Mouse (Mus musculus) retina, postnatal 1 day (tissue): ENCODE measurements at regions not wholly inside any gene's neighbourhood (a gene's known extent, or its start where the extent isn't known, plus 50 kb on each side); places are given as distances from the start of the nearest gene placed in this dataset.
"Not testable (repeated sequence)": the region's sequence is repeated elsewhere in the genome, so short reads cannot be mapped to it uniquely, and the experiment has no call there.

ENCODE experiments used
- DNase-seq: peaks from one replicate; pipeline ENCODE4 v3.0.0-alpha.2; 2012

DNA sequence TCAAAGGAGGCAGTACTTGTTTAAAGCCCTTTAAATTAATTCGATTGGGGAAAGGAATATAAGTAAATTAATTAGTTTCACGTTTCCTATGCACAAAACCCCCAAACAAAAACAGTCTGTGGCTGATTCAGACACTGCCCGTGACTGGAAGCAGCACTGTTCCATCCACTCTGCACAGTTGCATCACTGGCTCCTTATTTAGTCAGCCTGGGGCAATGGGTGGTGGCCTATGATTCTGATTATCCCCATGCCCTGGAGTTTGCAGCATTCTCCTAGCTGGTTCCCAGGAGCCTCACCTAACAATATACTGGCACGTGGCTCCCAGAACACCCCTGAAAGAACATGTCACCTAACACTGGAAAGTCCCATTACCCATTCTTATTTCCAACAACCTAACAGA, 99.6 kb upstream of the Fam78b start:
- no peak for DNase-seq

DNA sequence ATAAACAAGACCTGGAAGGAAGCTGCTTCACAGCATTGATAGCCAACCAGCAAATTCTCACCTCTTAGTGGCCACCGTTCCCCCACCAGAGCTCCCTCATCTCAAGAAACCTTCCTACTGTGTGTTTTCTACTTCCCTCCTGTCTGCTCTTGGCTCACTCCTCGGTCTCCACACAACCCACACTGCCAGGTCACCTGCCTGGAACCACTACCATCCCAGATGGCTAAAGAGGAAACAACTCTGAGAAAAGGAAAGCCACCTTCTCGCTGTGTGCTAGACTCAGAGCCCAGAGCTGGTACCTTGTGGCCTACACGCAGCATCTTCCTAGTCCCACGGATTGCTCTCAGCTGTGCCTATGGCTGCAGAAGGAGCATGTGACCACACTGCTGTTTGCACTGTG, 97.8 kb upstream of the Fam78b start:
- DNase-seq, result no peak

DNA sequence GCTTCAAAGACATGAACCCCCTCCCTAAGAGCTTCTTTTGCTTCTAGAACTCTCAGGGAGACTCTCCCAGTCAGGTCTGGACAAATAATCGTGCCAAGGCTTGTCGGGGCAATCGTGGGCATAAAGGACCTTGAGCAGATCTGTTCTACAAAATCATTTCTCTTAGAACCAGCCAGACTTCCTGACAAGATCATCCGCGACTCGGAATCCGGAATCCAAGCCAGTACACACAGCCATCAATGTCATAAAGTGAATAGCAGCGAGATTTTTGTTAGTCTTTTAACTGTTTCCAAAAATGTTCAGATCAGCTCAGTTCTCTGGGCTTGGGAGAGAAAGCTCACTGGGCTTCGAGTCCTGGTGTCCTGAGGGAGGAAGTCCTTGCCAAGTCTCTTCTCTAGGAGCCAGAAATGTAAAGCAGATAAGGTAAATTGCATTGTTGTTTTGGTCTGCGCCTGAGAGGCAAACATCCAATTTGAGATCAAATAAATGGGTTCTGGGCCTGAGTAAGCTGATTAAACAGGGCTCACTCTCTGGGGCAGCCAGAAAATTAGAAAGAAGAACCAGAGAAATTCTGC, 92.9 kb upstream of the Fam78b start:
- no peak for DNase-seq

DNA sequence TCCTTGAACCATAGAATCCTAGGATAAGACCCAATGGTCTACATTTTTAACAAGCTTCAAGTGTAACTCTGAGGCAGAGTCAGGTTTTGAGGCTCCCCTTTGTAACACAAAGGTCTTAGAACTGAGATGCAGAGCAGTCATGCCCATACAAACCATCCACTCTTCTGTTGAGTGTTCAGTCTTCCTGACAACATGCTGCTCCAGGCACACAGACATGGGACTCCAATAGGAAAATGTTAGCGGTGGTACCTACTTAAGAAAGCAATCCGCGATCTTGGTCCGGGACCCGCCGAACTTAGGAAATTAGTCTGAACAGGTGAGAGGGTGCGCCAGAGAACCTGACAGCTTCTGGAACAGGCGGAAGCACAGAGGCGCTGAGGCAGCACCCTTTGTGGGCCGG, 89.0 kb upstream of the Fam78b start:
- DNase-seq, result not testable (repeated sequence)

DNA sequence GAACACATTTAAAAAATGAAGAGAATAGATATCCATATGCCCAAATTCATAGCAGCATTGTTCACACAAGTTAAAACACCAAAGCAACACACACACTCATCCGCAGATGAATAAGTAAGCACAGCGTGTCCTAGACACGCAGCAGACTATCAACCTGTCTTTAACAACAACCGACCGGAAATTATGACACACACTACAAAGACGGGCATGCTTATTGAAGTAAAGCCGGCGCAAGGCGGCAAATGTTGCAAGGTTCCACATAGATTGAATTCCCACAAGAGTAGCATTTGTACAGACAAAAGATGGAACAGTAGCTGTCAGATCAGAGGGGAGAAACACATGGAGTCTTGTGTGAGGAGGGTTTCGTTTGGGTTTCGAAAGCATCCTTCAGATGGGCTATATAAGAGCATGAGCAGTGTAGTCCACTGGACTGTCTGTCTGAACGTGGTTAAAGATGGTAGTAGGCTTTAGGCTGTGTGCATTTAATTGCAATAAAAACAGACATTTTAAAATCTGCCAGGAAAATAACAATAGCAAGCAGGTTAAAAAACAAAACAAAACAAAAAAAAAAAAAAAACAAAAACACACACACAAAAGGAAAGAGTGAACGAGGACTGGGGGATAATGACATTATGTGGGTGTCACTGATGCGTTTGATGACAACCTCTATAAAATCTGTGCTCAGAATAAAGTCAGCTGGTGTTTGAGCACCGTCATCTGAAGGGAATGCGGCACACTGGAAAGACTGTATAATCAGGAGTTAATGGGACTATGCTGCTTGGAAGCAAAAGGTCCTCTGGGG, 78.1 kb upstream of the Fam78b start:
- peak; percentile 19 for DNase-seq

DNA sequence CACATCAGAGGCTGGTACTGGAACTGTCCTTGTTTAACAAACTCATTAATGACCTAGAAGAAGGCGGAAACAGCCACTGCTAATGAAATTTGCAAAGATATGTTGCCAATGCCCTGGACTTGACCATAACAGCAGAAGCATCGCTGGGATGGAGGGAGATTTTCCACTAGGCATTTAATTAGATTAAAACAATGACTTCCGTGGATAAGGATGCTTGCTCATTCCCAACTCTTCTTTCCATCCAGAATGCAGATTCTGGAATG, 77.6 kb upstream of the Fam78b start:
- no peak for DNase-seq

DNA sequence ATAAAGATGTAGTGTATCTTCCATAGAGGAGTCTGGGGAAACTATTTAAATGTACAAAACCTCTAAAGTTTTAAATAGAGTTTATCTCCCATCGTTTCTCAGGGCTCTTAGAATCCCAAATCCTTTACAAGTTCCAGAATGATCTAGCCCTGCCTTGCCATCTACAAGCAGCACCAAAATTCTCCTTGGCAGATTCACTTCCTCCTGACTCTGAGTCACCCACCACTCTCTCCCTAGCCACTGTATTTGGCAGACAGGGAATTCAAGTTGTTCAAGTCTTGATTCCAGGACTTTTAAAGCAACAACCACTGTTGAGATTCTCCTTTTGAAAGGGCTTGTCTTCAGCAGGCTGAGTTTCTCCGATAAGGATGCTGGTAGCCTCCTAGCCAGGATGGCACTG, 77.1 kb upstream of the Fam78b start:
- DNase-seq, result no peak

DNA sequence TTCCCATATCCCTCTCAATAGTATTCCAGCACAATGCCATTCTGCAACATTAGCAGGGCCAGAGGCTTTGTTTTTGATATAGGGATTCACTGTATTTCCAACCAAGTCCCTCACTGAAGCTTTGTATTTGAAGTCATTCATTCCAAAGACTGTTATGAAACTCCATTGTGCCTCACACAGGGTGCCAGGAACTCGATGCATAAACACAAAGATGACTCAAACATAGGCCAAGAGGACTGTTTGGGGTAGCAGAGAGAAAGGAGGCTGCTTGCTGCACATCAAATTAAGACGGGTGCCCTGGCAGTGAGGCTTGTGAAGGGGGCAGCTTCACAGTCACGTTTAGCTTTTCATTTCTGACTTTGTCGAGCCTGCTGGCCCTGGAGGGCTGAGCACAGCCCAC, 75.1 kb upstream of the Fam78b start:
- no peak for DNase-seq

DNA sequence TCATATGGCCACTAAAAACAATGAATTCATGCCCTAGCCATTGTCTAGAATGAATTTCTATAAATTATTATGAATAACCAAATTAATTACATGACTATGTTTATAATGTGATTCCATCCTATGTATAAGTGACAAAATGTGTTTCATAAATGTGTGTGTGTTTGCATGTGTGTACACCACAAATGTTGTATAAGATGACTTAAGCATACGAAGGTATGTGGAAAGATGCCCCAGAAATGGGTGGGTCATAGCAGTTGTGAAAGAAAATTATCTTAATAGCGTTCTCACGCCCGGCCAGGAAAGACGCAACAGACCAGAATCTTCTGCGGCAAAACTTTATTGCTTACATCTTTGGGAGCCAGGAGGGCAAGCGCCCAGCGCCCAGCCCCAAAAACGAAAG, 61.5 kb upstream of the Fam78b start:
- DNase-seq, result not testable (repeated sequence)

DNA sequence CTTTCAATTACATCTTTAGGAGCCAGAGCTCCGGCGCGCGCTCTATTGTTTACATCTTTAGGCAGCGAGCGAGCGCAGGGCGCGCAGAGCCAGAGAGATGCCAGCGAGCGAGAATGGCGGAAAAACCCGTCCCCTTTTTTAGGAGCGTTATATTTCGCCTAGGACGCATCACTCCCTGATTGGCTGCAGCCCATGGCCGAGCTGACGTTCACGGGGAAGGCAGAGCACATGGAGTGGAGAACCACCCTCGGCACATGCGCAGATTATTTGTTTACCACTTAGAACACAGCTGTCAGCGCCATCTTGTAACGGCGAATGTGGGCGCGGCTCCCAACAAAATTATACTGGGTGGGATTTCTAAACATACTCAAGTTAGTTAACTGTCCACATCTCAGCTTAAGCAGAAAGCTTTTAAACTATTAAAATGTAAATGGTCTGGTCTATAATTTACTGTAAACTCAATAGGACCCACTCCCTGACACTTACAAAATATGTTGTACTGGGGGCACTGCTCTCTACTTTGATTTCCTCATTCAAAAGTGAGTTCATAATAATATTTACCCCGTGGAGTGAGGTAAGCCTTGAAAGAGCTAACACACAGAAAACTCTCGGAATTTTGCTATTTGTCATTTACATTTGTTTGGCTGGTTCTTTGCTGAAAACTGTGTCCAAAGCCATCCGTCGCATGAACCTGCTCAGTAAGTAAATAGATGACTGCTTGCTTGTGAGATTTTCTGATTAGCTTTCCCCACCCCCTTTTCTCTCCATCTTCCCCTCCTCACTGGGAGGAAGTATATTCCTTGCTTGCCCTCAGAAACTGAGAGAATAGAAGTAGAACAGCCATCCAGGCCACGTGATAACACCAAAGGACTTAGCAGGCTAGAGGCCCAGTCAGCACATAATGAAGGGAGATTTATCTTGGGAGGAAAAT, 60.8 kb upstream of the Fam78b start:
- DNase-seq, result peak; percentile 63

DNA sequence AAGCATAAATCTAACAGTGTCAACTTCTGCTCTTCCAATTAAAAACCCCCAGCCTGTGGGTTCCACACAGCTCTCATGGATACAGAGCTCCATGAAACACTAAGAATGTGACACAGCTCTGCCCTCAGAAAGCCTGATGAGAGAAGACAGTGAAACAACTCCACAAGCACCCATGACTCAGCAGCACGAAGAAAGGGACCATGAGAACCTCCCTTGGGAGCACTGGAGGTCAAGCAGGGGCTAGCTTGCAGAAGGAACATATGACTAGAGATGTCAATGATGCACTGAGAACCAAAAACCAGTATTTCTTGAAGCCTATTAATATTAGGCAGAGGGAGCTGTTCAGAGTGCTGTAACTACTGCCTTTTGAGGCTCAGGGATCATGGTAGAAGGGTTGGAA, 59.0 kb upstream of the Fam78b start:
- DNase-seq, result no peak

DNA sequence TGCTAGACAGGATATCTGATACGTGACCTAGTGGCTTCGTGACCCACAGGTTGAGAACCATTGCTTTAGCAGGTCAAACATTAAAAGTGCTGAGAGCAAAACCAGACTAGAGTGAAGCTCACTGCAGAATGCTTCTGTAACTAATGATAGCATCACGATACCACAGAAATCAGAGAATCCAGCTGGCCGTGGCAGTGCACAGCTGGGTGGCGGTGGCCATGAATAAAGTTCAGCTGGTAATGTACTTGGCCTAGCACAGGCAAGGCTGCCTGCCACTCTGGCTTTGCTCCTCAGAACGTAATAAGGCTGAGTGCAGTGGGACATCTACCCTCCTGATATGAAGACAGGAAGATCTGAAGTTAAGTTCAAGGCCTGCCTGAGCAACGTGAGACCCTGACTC, 56.7 kb upstream of the Fam78b start:
- DNase-seq, result no peak

DNA sequence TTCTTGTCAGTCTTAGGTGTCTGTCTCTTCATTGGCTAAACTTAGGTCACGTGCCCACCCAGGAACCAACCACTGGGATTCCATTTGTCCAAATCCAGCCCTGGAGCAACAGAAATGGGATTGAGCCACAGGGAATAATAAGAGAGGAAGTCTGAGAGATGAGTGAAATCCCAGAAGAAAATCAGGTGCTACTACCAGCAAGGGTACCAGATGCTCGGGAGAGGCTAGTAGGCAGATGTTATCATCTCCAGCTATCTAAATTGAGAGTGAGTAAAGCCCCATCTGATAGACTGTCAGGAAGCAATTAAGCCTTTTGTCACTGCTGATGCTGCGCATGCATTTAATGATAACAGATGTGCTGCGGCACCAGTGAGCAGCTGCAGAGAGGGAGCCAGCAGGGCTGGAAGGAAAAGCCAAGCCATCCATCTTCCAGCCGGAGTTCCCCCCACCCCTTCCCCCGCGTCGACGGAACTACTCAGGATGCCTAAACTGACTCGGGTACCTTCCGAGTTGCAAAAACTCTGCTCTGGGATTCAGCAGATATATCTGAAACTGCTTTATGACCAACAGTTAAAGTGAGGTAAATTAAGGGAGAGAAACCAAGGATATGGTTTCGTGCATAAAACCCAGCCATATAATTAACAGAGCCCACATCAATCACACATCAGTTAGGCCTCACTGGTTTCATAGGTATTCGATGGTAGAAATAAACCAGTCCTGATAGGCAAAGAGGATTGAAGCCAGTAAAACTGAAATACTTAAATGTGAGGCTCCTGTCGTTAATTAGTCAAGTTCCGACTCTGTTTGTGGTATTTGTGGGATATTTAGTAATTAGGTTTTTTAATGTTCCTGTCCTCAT, 53.1 kb upstream of the Fam78b start:
- DNase-seq, result peak; percentile 18
